Mouse (Mus musculus) left cerebral cortex, adult 2 months (tissue): ENCODE measurements at regions not wholly inside any gene's neighbourhood (a gene's known extent, or its start where the extent isn't known, plus 50 kb on each side); places are given as distances from the start of the nearest gene placed in this dataset.

Experiments
- DNase-seq, 2 experiments: peaks; one replicate each; pipeline ENCODE4 v3.0.0; 2021 to 2022; ENCODE audit warnings: low spot score in 2 of 2, mixed read lengths in 1 of 2; ENCODE audit errors: extremely low spot score in 1 of 2
- H3K27ac ChIP-seq: fragments of 200-600 bp; 2 replicates; pipeline ENCODE4 v1.8.1; 2022
- H3K4me3 ChIP-seq: fragments of 200-600 bp; 2 replicates; pipeline ENCODE4 v1.8.1; 2022
- CTCF ChIP-seq: fragments of 200-600 bp; IDR thresholded peaks from 2 replicates; pipeline ENCODE4 v1.8.1; 2022; ENCODE audit warnings: antibody characterized with exemption, mild to moderate bottlenecking, moderate library complexity
- intact Hi-C: fragments of 180-260 bp; cut with DNase I; formaldehyde crosslinking; loops from one replicate; pipeline ENCODE4 v1.15.1; 2025

- H3K4me3 ChIP-seq = no peak overlapping the region
- intact Hi-C loops = no loop called here
- TF ChIP-seq CTCF = no peak
Observed at GRCm38 (mm10) chr13:85418671-85419070, 129.7 kb upstream of the Rasa1 start.

GRCm38 (mm10) chr13:85414951-85415350 lies 126.0 kb upstream of the Rasa1 start:
- DNase-seq = no peak
- intact Hi-C loops = no loop called here
- TF ChIP-seq CTCF = no peak
- Histone ChIP-seq H3K27ac (no peak overlapping the region), H3K4me3 (no peak overlapping the region)

More at GRCm38 (mm10) chr13:85418671-85419070, 129.7 kb upstream of the Rasa1 start:
- DNase-seq = no peak
- H3K27ac ChIP-seq = no peak overlapping the region

- H3K4me3 ChIP-seq = no peak overlapping the region
- H3K27ac ChIP-seq = no peak overlapping the region
- TF ChIP-seq CTCF = no peak
- no peak for DNase-seq
- intact Hi-C loops = no loop called here
Observed at GRCm38 (mm10) chr13:85411327-85411726, 122.4 kb upstream of the Rasa1 start.

GRCm38 (mm10) chr13:85398834-85399233 lies 109.9 kb upstream of the Rasa1 start:
- H3K27ac ChIP-seq = no peak overlapping the region
- no peak for TF ChIP-seq CTCF
- no peak overlapping the region for H3K4me3 ChIP-seq
- no peak for DNase-seq
- intact Hi-C loops = no loop called here

DNA sequence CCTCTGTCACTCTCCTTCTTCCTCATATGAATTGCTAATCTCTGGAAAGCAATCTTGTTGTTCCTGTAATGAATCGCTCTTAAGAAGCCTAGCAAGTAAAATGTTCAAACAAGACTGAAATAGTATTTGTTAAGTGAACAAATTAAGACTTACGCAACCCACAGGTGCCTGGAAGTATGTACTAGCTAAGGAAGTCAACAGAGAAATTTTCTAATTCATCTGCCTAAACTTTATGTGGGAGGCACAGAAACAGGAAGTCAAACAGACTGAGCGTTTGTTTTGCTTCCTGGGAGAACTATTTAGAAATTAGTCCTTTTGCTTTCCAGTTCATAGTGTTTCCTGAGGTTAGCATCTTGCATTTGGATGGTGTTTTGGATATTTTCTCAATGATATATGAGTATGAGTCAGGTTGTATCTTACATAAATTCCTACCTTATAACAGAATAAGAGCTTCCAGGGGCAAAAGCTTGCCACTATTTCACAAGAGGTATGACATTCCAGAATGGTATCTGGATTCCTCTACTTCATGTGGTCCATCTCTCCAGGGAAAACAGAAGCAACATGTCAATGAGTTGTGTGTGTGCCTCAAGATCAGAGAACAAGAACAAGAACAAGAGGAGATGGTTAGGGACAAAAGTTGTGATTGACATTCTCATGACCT lies 87.5 kb upstream of the Rasa1 start:
- intact Hi-C loops = no loop called here
- no peak overlapping the region for H3K27ac ChIP-seq
- no peak for TF ChIP-seq CTCF

DNA sequence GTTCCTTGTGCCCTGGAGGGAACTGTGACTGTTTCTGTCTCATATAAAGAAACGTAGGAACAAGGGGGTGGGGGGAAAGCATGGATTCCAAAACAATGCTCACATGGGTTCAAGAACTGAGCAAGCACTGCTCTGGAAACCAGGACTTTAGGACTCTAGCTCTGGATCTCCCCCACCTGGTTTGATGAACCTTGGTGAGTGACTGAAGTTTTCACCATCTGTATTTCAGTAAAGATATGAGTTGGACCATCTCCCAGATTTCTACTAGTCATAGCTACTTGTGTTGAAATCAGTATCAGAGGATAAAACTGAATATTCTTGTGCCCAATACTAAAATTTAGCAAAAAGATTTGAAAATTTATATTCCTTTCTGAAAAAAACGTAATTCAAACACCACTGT lies 70.7 kb upstream of the Rasa1 start:
- Histone ChIP-seq H3K27ac (no peak overlapping the region), H3K4me3 (no peak overlapping the region)
- no peak for TF ChIP-seq CTCF
- intact Hi-C loops = no loop called here
- DNase-seq = no peak

More for the DNA sequence above, 87.5 kb upstream of the Rasa1 start:
- no peak for DNase-seq
- H3K4me3 ChIP-seq = no peak overlapping the region

GRCm38 (mm10) chr13:85359143-85359542 lies 70.2 kb upstream of the Rasa1 start:
- TF ChIP-seq CTCF = no peak
- no peak for DNase-seq

GRCm38 (mm10) chr13:85352061-85352460 lies 63.1 kb upstream of the Rasa1 start:
- no peak for DNase-seq
- TF ChIP-seq CTCF = no peak
- Histone ChIP-seq H3K27ac (no peak overlapping the region), H3K4me3 (no peak overlapping the region)
- intact Hi-C loops = loop anchor here (5.0 kb wide), 1 partner anchor 40 kb away; no protein-coding TSS in a partner anchor

More at GRCm38 (mm10) chr13:85359143-85359542, 70.2 kb upstream of the Rasa1 start:
- no peak overlapping the region for H3K4me3 ChIP-seq
- no peak overlapping the region for H3K27ac ChIP-seq
- intact Hi-C loops = no loop called here
